Mouse (Mus musculus) MEL (cell line): ENCODE measurements around the gene Isg20l2.

Experiments used
- BHLHE40 ChIP-seq: IDR thresholded peaks from 2 replicates; pipeline ENCODE4 v1.6.1; 2012; ENCODE audit warnings: low read depth, mild to moderate bottlenecking, inconsistent platforms, low read length, improper control_type of control experiment, borderline replicate concordance
- CTCF ChIP-seq, 3 experiments: IDR thresholded peaks in 2 of 3; conservative IDR thresholded peaks in 1 of 3; 2 replicates each; pipeline ENCODE4 v1.5.1; 2011 to 2012; ENCODE audit warnings: low read length in 3 of 3, low read depth in 2 of 3, mild to moderate bottlenecking in 2 of 3, improper control_type of control experiment in 1 of 3, inconsistent platforms in 1 of 3, mixed read lengths in 1 of 3, moderate library complexity in 1 of 3; ENCODE audit not compliant: control insufficient read depth in 1 of 3, insufficient read depth in 1 of 3, poor library complexity in 1 of 3, severe bottlenecking in 1 of 3
- ELF1 ChIP-seq: IDR thresholded peaks from 2 replicates; pipeline ENCODE4 v1.6.1; 2014; ENCODE audit warnings: low read depth, mild to moderate bottlenecking, inconsistent platforms, low read length, improper control_type of control experiment, moderate library complexity
- EP300 ChIP-seq, 2 experiments: IDR thresholded peaks; 2 replicates each; pipeline ENCODE4 v1.6.1; 2011; ENCODE audit warnings: improper control_type of control experiment in 2 of 2, low read length in 2 of 2, low read depth in 1 of 2, mild to moderate bottlenecking in 1 of 2
- POLR2A ChIP-seq, 2 experiments: IDR thresholded peaks; 2 replicates each; pipeline ENCODE4 v1.6.1; 2011 to 2012; ENCODE audit warnings: low read length in 2 of 2, mild to moderate bottlenecking in 2 of 2, control low read depth in 1 of 2, improper control_type of control experiment in 1 of 2, low read depth in 1 of 2, moderate library complexity in 1 of 2; ENCODE audit not compliant: control insufficient read depth in 1 of 2, insufficient read depth in 1 of 2, poor library complexity in 1 of 2
- POLR2AphosphoS2 ChIP-seq: IDR thresholded peaks from 2 replicates; pipeline ENCODE4 v1.6.1; 2011; ENCODE audit warnings: low read length, improper control_type of control experiment
- TBP ChIP-seq: IDR thresholded peaks from 2 replicates; pipeline ENCODE4 v1.8.0; 2011; ENCODE audit warnings: low read depth, low read length, improper control_type of control experiment
- ZNF384 ChIP-seq: IDR thresholded peaks from 2 replicates; pipeline ENCODE4 v1.6.1; 2012; ENCODE audit warnings: low read depth, mild to moderate bottlenecking, inconsistent platforms, low read length, improper control_type of control experiment

DNA sequence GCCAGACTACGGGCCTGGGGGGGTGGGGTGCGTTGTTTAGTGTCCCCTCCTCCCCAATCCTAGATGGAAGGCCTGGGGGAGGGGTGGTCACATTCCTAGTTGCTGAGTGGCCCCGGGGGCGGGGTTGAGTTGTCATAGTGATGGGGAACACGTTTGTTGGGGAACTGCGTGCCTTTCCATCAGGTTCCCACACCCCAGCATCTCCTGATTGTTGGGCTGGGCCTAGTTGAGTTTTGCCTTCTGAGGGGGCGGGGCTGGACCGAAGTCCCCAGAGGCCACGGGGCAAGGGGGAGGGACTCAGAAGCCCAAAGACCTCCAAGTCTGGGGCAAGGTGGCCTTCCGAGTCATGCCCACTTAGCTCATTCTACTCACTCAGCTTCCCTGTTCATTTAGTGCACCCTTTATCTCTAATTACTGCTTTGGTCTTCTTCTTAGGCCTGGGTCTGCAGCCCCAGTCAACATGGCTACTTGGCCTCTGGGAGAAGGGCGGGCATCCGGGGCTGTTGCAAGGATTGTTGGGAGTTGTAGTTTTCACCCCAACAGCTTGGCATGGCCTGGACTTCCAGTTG lies 19.5 kb upstream of the Isg20l2 start:
- TF ChIP-seq POLR2AphosphoS2, result no peak
- no peak for TF ChIP-seq POLR2A (IDR thresholded peaks at IDR 0.05; ENCODE audit: control insufficient read depth in 1 of 2, insufficient read depth in 1 of 2, low read depth in 1 of 2, low read length in 2 of 2, poor library complexity in 1 of 2)
- TF ChIP-seq ZNF384, result no peak
- no peak for TF ChIP-seq ELF1
- no peak for TF ChIP-seq EP300 (IDR thresholded peaks at IDR 0.05; ENCODE audit: low read depth in 1 of 2, low read length in 2 of 2)
- no peak for TF ChIP-seq BHLHE40
- TF ChIP-seq TBP, result no peak
- no peak for TF ChIP-seq CTCF (IDR thresholded peaks at IDR 0.05 in 2 of 3, conservative IDR thresholded peaks at IDR 0.05 in 1 of 3; ENCODE audit: control insufficient read depth in 1 of 3, insufficient read depth in 1 of 3, low read depth in 2 of 3, low read length in 3 of 3, poor library complexity in 1 of 3, severe bottlenecking in 1 of 3)
